Mouse (Mus musculus): ENCODE measurements at regions not wholly inside any gene's neighbourhood (a gene's known extent, or its start where the extent isn't known, plus 50 kb on each side); places are given as distances from the start of the nearest gene placed in this dataset.

- whole genome bisulfite sequencing = 83% methylated on average over 4 of the region's 4 CpGs
Measured at GRCm38 (mm10) chr9:61239328-61239727, 132.8 kb upstream of the Tle3 start.

GRCm38 (mm10) chr9:61241442-61241841 is 130.7 kb upstream of the Tle3 start:
- DNase-seq (ENCODE audit: low read depth, low spot score) = no peak
- WGBS = 75% methylated on average over 8 of the region's 8 CpGs

More at GRCm38 (mm10) chr9:61239328-61239727, 132.8 kb upstream of the Tle3 start:
- DNase-seq (ENCODE audit: low read depth, low spot score) = no peak

- 77% methylated on average over 9 of the region's 9 CpGs for WGBS
- DNase-seq (ENCODE audit: low read depth, low spot score) = no peak
Measured at GRCm38 (mm10) chr9:61242167-61242860, 129.9 kb upstream of the Tle3 start.

- WGBS = 75% methylated on average over 6 of the region's 6 CpGs
Measured at GRCm38 (mm10) chr9:61243289-61243688, 128.9 kb upstream of the Tle3 start.

GRCm38 (mm10) chr9:61249691-61250425 is 122.3 kb upstream of the Tle3 start:
- 66% methylated on average over 5 of the region's 5 CpGs for WGBS
- DNase-seq (ENCODE audit: low read depth, low spot score) = no peak

More at GRCm38 (mm10) chr9:61243289-61243688, 128.9 kb upstream of the Tle3 start:
- no peak for DNase-seq (ENCODE audit: low read depth, low spot score)

- no peak for DNase-seq (ENCODE audit: low read depth, low spot score)
- WGBS = 62% methylated on average over 6 of the region's 6 CpGs
Measured at GRCm38 (mm10) chr9:61251606-61252005, 120.6 kb upstream of the Tle3 start.

GRCm38 (mm10) chr9:61253761-61254160 is 118.4 kb upstream of the Tle3 start:
- 72% methylated on average over 3 of the region's 3 CpGs for WGBS
- no peak for DNase-seq (ENCODE audit: low read depth, low spot score)

GRCm38 (mm10) chr9:61257488-61257887 is 114.7 kb upstream of the Tle3 start:
- no peak for DNase-seq (ENCODE audit: low read depth, low spot score)

GRCm38 (mm10) chr9:61258100-61258499 is 114.1 kb upstream of the Tle3 start:
- DNase-seq (ENCODE audit: low read depth, low spot score) = no peak
- WGBS = 79% methylated on average over 5 of the region's 5 CpGs

More at GRCm38 (mm10) chr9:61257488-61257887, 114.7 kb upstream of the Tle3 start:
- 48% methylated on average over 4 of the region's 4 CpGs for whole genome bisulfite sequencing

- WGBS = 43% methylated on average over 7 of the region's 7 CpGs
- no peak for DNase-seq (ENCODE audit: low read depth, low spot score)
Measured at GRCm38 (mm10) chr9:61259421-61260174, 112.6 kb upstream of the Tle3 start.

GRCm38 (mm10) chr9:61261263-61261662 is 110.9 kb upstream of the Tle3 start:
- DNase-seq (ENCODE audit: low read depth, low spot score) = no peak
- WGBS = 59% methylated on average over 6 of the region's 6 CpGs

GRCm38 (mm10) chr9:61261739-61262333 is 110.3 kb upstream of the Tle3 start:
- 60% methylated on average over 12 of the region's 12 CpGs for WGBS
- DNase-seq (ENCODE audit: low read depth, low spot score) = no peak

- no peak for DNase-seq (ENCODE audit: low read depth, low spot score)
- WGBS = 81% methylated on average over 4 of the region's 4 CpGs
Measured at GRCm38 (mm10) chr9:61263335-61263734, 108.8 kb upstream of the Tle3 start.

GRCm38 (mm10) chr9:61265466-61265865 is 106.7 kb upstream of the Tle3 start:
- no peak for DNase-seq (ENCODE audit: low read depth, low spot score)
- 92% methylated on average over 5 of the region's 5 CpGs for WGBS

GRCm38 (mm10) chr9:61266992-61267391 is 105.2 kb upstream of the Tle3 start:
- DNase-seq (ENCODE audit: low read depth, low spot score) = no peak
- WGBS = 69% methylated on average over 6 of the region's 6 CpGs

- 63% methylated on average over 4 of the region's 4 CpGs for WGBS
- no peak for DNase-seq (ENCODE audit: low read depth, low spot score)
Measured at GRCm38 (mm10) chr9:61267541-61267940, 104.6 kb upstream of the Tle3 start.

- DNase-seq (ENCODE audit: low read depth, low spot score) = no peak
- WGBS = 81% methylated on average over 2 of the region's 2 CpGs
Measured at GRCm38 (mm10) chr9:61268162-61268561, 104.0 kb upstream of the Tle3 start.

GRCm38 (mm10) chr9:61268681-61269080 is 103.5 kb upstream of the Tle3 start:
- WGBS = 95% methylated on average over 2 of the region's 2 CpGs
- DNase-seq (ENCODE audit: low read depth, low spot score) = no peak

GRCm38 (mm10) chr9:61269151-61269870 is 102.9 kb upstream of the Tle3 start:
- no peak for DNase-seq (ENCODE audit: low read depth, low spot score)
- 73% methylated on average over 5 of the region's 5 CpGs for WGBS
